Mouse (Mus musculus) embryo, embryonic 9.5 days (tissue): ENCODE data around the gene Clec2d.
"Not testable (repeated sequence)": the region's sequence is repeated elsewhere in the genome, so short reads cannot be mapped to it uniquely, and the experiment has no call there.

ENCODE experiments used
- DNase-seq: peaks from one replicate; pipeline ENCODE4 v3.0.0-alpha.2; 2017; ENCODE audit errors: extremely low spot score

Clec2d gene

GRCm38 (mm10) chr6:129180403-129181169, at the start of gene Clec2d:
Clec2d (plus strand) TSS chr6:129180615.
- peak; percentile 56 for DNase-seq

GRCm38 (mm10) chr6:129132604-129133341, 47.6 kb upstream of the Clec2d start:
- DNase-seq = no peak

- no peak for DNase-seq
These were observed 33.6 kb upstream of the Clec2d start for GRCm38 (mm10) chr6:129146812-129147211.

DNA sequence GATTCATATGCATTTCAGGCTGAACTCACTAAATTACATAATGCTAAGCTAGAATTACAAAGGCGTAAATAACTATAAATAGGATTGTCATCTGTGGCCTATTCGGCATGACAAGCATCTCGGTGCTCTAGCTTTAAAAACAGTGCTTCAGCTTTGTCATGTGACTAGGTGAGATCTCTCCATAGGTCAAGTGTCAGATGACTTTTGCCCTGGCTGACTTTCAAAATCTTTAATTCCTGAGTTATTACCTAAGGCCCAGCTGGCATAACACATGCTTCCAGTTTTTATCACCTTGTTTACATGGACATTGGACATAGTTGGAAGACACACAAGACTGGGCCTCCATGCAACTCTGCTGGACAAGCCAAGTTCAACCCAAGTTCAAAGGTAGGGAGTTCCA, 20.3 kb upstream of the Clec2d start:
- no peak for DNase-seq

DNA sequence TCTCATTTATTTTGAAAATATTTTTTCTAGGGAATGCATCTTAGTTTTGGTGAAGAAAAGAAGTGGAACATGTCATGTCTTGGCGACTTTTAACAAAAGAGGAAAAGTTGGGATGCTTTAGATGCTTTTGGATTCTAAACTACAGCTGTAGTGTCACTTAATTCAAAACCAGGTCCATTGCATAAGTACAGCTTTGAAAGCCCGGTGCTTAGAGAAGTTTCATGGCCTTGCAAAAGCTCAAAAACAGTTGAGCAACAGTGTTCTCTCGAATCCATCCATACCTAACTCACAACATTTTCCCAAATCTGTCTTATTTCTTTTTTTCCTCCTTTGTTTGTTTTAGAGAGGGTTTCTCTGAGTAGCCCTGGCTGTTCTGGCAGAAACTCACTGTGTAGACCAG, 19.3 kb upstream of the Clec2d start:
- DNase-seq = no peak

- DNase-seq = no peak
These were observed 18.5 kb upstream of the Clec2d start for GRCm38 (mm10) chr6:129161951-129162350.

DNA sequence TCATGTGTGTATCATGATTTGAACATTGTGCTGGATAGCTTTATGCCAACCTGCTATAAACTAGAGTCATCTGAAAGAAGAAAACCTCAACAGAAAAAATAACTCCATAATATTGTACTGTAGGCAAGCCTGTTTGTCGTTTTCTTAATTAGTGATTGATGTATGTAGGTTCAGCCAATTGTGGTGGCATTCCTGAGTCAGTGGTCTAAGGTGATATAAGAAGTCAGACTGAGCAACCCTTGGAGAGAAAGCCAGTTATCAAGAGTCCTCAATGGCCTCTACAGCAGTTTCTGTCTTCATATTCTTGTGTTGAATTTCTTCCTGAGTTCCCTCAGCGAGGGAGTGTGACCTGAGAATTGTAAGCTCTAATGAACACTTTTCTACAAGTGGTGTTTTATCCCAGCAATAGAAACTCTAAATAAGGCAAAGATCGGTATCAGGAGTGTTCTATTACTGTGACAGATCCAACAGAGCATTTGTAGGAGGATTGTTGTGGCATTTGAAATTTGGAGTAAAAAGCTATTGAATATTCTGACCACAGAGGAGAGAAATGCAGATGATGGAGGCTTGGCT, 17.7 kb upstream of the Clec2d start:
- DNase-seq = no peak

DNA sequence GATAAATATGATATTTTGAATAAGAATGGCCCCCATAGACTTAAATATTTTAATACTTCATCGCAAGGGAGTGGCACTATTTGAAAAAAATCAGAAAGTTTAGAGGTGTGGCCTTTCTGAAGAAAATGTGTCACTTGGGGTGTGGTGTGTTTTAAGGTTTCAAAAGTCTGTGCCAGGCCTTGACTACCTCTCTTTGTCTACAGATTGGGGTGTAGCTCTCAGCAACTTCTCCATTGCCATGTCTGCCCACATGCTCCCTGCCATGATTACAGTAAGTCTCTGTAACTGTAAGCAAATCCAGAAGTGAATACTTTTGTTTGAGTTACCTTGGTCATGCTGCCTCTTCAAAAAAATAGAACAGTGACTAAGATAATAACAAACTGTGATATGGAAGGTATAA, 16.8 kb upstream of the Clec2d start:
- DNase-seq = no peak

GRCm38 (mm10) chr6:129170925-129171324, 9.5 kb upstream of the Clec2d start:
- no peak for DNase-seq

GRCm38 (mm10) chr6:129171675-129172074, 8.7 kb upstream of the Clec2d start:
- no peak for DNase-seq

- DNase-seq = no peak
These were observed 5.6 kb upstream of the Clec2d start for GRCm38 (mm10) chr6:129174836-129175235.

DNA sequence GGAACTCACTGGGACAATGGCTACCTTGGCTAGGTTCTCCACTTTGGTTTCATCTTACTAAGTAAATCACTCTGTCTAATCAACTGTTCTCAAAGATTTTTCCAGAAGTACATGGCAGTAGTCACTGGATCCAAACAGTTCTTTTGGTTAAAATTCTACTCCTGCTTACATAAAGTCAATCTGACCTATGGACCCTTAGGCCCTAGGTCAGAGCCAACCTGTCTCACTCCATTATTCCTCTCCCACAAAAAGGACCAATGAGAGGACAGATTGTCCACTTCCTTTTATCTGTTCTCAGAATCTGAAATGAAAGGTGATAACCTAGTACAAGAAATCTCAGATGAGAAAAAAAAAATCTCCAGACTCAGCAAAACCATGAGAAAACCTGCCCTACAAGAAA, 4.8 kb upstream of the Clec2d start:
- no peak for DNase-seq

GRCm38 (mm10) chr6:129176621-129177020, 3.8 kb upstream of the Clec2d start:
- no peak for DNase-seq

DNA sequence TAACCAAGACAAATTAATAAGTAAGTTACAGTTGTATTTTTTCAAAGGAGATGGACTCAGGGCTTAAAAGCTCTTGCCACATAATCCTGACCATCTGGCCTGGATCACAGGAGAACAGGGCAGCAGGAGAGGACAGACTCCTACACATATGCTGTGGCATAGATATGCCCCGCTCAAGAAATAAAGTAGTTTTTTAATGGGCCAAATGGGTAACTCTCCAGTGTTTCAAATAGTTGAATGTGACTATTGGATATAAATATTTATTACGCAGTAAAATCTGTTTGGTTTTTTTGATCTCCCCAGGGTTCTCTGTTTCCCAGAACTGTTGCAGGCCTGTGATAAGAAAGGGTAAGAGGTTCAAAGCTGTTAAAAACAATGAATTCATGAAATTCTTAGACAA, 1.1 kb upstream of the Clec2d start:
- DNase-seq = no peak

GRCm38 (mm10) chr6:129179831-129180230, 584 bp upstream of the Clec2d start:
- DNase-seq = not testable (repeated sequence)

- DNase-seq = no peak
These were observed 834 bp downstream of the Clec2d start for GRCm38 (mm10) chr6:129181249-129181648.

DNA sequence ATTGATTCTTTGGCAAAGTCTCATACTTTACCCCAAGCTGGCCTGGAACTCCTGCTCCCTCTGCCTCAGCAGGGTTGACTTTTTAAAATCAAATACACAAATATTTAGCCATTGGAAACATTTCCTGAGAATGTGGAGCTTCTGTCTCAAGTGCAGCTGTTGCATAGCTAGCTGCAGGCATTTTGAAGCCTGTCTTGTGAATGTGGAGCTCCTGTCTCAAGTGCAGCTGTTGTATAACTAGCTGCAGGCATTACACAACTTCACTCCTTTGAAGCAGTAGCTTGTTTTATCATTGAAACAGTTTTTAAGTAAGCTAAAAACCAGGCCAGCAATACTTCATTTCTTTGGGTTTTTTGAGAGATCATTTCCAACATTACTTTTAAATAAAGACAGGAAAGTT, 1.3 kb downstream of the Clec2d start:
- DNase-seq = no peak

GRCm38 (mm10) chr6:129182518-129182917, 2.1 kb downstream of the Clec2d start:
- no peak for DNase-seq

DNA sequence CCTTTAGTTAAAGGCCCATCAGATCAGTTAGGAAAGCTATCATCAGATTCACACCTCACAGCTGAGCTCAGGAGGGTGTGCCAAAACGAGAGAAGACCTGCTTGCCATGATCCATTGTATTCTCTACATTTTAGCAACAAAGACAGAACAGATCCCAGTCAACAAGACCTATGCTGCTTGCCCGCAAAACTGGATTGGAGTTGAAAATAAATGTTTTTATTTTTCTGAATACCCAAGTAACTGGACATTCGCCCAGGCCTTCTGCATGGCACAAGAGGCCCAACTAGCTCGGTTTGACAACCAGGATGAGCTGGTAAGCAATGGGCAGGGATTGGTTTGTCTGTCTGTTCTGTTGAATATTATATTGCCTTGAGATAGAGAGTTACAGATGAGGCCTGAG, 3.6 kb downstream of the Clec2d start:
- not testable (repeated sequence) for DNase-seq

- no peak for DNase-seq
These were observed 4.4 kb downstream of the Clec2d start for GRCm38 (mm10) chr6:129184788-129185187.

DNA sequence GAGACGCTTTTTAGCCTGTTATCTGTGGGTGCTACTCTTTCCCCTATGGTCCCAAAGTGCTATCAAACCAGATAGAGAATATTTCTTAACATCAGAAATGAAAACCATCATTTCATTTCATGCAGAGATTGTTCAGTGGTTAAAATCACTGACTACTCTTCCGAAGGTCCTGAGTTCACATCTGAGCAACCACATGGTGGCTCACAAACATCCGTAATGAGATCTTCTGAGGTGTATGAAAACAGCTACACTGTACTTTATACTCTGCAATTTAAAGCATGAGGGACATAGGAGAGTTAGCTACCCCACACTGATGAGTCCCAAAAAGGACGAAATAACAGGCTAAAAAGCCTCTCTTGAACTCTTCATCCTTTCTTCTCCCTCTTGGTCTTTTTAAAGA, 5.6 kb downstream of the Clec2d start:
- DNase-seq = no peak

DNA sequence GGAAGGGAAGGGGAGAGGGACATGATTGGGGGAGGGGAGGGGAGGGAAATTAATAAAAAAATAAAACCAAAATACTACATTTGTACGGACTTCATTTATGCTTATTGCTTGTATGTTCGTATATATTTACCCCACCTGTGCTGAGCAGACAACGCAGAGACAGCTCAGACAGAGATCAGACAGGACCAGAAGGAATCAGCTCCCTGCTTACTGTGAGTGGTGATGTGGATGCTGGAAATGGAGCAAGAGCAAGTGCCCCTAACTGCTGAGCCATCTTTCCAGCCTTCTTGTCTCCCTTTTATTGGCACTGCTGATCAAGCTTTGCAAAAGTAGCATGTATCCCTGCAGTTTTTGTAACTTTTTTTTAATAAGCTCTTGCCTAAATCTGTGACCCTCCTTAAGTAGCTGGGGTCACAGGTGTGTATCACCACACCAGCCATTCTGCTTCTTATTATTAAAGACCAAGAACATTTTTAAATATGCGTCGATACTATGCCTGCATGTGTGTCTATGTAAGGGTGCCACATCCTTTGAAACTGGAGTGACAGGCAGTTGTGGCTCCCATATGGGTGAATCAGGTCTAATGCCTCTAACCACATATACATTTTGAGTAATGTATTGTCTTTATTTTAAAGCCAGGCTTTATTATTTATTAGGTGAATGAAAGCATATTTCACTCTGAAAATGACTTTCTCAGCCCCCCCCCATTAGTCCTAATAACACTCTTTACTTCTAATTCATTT, 6.2 kb downstream of the Clec2d start:
- DNase-seq = no peak
